Mouse (Mus musculus) megakaryocyte, embryonic 14.5 days (primary cell): ENCODE results near the gene Tas1r1. TPM values are rescaled to one million over a fixed set of nuclear protein-coding genes. Genes with fewer than 3 reads are reported as not detected.

Experiments
- H3K27me3 ChIP-seq: replicated peaks from 2 replicates; pipeline ENCODE3; 2012; ENCODE audit warnings: inconsistent platforms
- H3K36me3 ChIP-seq: replicated peaks from 2 replicates; pipeline ENCODE3; 2012; ENCODE audit warnings: low read length, inconsistent platforms, mixed read lengths
- H3K4me1 ChIP-seq: 2 replicates; pipeline ENCODE4 v1.6.1; 2012; ENCODE audit warnings: inconsistent platforms
- H3K4me3 ChIP-seq: replicated peaks from 2 replicates; pipeline ENCODE3; 2012; ENCODE audit warnings: moderate library complexity, mild to moderate bottlenecking, inconsistent platforms
- H3K9me3 ChIP-seq: 2 replicates; pipeline ENCODE4 v1.6.1; 2012; ENCODE audit warnings: inconsistent platforms
- FLI1 ChIP-seq: IDR thresholded peaks from 2 replicates; pipeline ENCODE4 v1.6.1; 2012; ENCODE audit warnings: low read length, inconsistent platforms, mixed read lengths
- GATA1 ChIP-seq: IDR thresholded peaks from 3 replicates; pipeline ENCODE4 v1.6.1; 2012; ENCODE audit warnings: mixed read lengths, low read length, inconsistent platforms, borderline replicate concordance
- polyA plus RNA-seq: library from polyadenylated mRNA; stranded (reverse); fragments of >175 nt; gene quantifications from 2 replicates; pipeline ENCODE4 v1.2.3, GENCODE M21; 2012; ENCODE audit warnings: low replicate concordance; ENCODE audit not compliant: insufficient read depth

Tas1r1 gene
- polyA plus RNA-seq, 1 experiment, result 0.34 TPM

- no peak for TF ChIP-seq FLI1
- TF ChIP-seq GATA1, result no peak
- Histone ChIP-seq H3K9me3 (peaks cover 5% of the 10 kb centered on the region), H3K4me3 (no peak overlapping the region), H3K36me3 (no peaks in the 10 kb centered on the region), H3K27me3 (peaks cover 41% of the 10 kb centered on the region), H3K4me1 (peaks cover 37% of the 10 kb centered on the region)
Measured at GRCm38 (mm10) chr4:152077191-152077590, 38.8 kb upstream of the Tas1r1 start.

GRCm38 (mm10) chr4:152074548-152074947 is 36.2 kb upstream of the Tas1r1 start:
- Histone ChIP-seq H3K36me3 (no peaks in the 10 kb centered on the region), H3K9me3 (peaks cover 5% of the 10 kb centered on the region), H3K4me1 (peaks cover 63% of the 10 kb centered on the region), H3K4me3 (no peak overlapping the region), H3K27me3 (peaks cover 41% of the 10 kb centered on the region)
- TF ChIP-seq GATA1 (no peak), FLI1 (no peak)

- Histone ChIP-seq H3K9me3 (peaks cover 5% of the 10 kb centered on the region), H3K4me1 (peaks cover 66% of the 10 kb centered on the region), H3K36me3 (no peaks in the 10 kb centered on the region), H3K4me3 (peak overlapping the region; percentile 78), H3K27me3 (peaks cover 44% of the 10 kb centered on the region)
- TF ChIP-seq FLI1 (no peak), GATA1 (no peak)
Measured at GRCm38 (mm10) chr4:152073715-152074114, 35.3 kb upstream of the Tas1r1 start.

GRCm38 (mm10) chr4:152072655-152073054 is 34.3 kb upstream of the Tas1r1 start:
- TF ChIP-seq FLI1 (no peak), GATA1 (no peak)
- H3K4me1 ChIP-seq, result peaks cover 55% of the 10 kb centered on the region
- no peaks in the 10 kb centered on the region for H3K36me3 ChIP-seq
- H3K27me3 ChIP-seq, result peaks cover 52% of the 10 kb centered on the region
- peaks cover 5% of the 10 kb centered on the region for H3K9me3 ChIP-seq
- peak overlapping the region; percentile 67 for H3K4me3 ChIP-seq

- Histone ChIP-seq H3K4me1 (peaks cover 55% of the 10 kb centered on the region), H3K27me3 (peaks cover 48% of the 10 kb centered on the region), H3K36me3 (no peaks in the 10 kb centered on the region), H3K4me3 (peak within 1 kb of the TSS; percentile 78), H3K9me3 (peaks cover 5% of the 10 kb centered on the region)
- no peak for TF ChIP-seq GATA1
- TF ChIP-seq FLI1, result no peak
Measured at GRCm38 (mm10) chr4:152072121-152072601, 33.8 kb upstream of the Tas1r1 start, which contains the start of gene Plekhg5. TSS of gene Plekhg5 (plus strand) at chr4:152072498.

GRCm38 (mm10) chr4:152070494-152071396 is 32.4 kb upstream of the Tas1r1 start:
- H3K4me1 ChIP-seq, result peaks cover 56% of the 10 kb centered on the region
- no peak for TF ChIP-seq FLI1
- TF ChIP-seq GATA1, result no peak

GRCm38 (mm10) chr4:152069245-152069644 is 30.9 kb upstream of the Tas1r1 start:
- peaks cover 22% of the 10 kb centered on the region for H3K27me3 ChIP-seq
- peaks cover 6% of the 10 kb centered on the region for H3K36me3 ChIP-seq
- H3K4me3 ChIP-seq, result no peak overlapping the region
- no peak for TF ChIP-seq GATA1
- no peak for TF ChIP-seq FLI1
- H3K9me3 ChIP-seq, result peaks cover under 1% of the 10 kb centered on the region; the same call in 1 of the 2 replicates
- H3K4me1 ChIP-seq, result peaks cover 52% of the 10 kb centered on the region

More at GRCm38 (mm10) chr4:152070494-152071396, 32.4 kb upstream of the Tas1r1 start:
- H3K9me3 ChIP-seq, result peaks cover 5% of the 10 kb centered on the region
- H3K4me3 ChIP-seq, result no peak overlapping the region
- H3K27me3 ChIP-seq, result peaks cover 35% of the 10 kb centered on the region
- H3K36me3 ChIP-seq, result no peaks in the 10 kb centered on the region

- TF ChIP-seq GATA1 (no peak), FLI1 (no peak)
- H3K9me3 ChIP-seq, result no peaks in the 10 kb centered on the region
- peaks cover 13% of the 10 kb centered on the region for H3K27me3 ChIP-seq
- peaks cover 8% of the 10 kb centered on the region for H3K36me3 ChIP-seq
- H3K4me3 ChIP-seq, result no peak overlapping the region
- H3K4me1 ChIP-seq, result peaks cover 45% of the 10 kb centered on the region
Measured at GRCm38 (mm10) chr4:152068166-152068724, 29.9 kb upstream of the Tas1r1 start.

- Histone ChIP-seq H3K27me3 (peaks cover 12% of the 10 kb centered on the region), H3K9me3 (no peaks in the 10 kb centered on the region), H3K4me1 (peaks cover 39% of the 10 kb centered on the region), H3K4me3 (peak overlapping the region; percentile 51), H3K36me3 (peaks cover 18% of the 10 kb centered on the region)
- TF ChIP-seq GATA1 (no peak), FLI1 (no peak)
Measured at GRCm38 (mm10) chr4:152067280-152067679, 28.9 kb upstream of the Tas1r1 start.
